Mouse (Mus musculus) midbrain, embryonic 14.5 days (tissue): ENCODE data around the gene Apopt1. TPM values are rescaled to one million over a fixed set of nuclear protein-coding genes. Genes with fewer than 3 reads are reported as not detected.

Source experiments
- ATAC-seq: fragments of 200-750 bp; cut with Nextera tagmentation; 2 replicates; pipeline ENCODE4 v1.8.0; 2017; ENCODE audit warnings: moderate number of reproducible peaks, moderate library complexity; ENCODE audit not compliant: low FRiP score, low TSS enrichment
- DNase-seq: peaks from one replicate; pipeline ENCODE4 v3.0.0-alpha.2; 2015
- H3K27ac ChIP-seq: fragments of 300-500 bp; sonication (generic); replicated peaks from 2 replicates; pipeline ENCODE4 v1.5.1; 2014; ENCODE audit warnings: mild to moderate bottlenecking, low read depth, low read length, moderate library complexity
- H3K27me3 ChIP-seq: fragments of 300-500 bp; sonication (generic); 2 replicates; pipeline ENCODE4 v1.6.1; 2014; ENCODE audit warnings: low read length, control low read depth, mixed read lengths; ENCODE audit not compliant: control insufficient read depth, insufficient read depth
- H3K36me3 ChIP-seq: fragments of 300-500 bp; sonication (generic); 2 replicates; pipeline ENCODE4 v1.6.1; 2014; ENCODE audit warnings: low read length, control low read depth; ENCODE audit not compliant: control insufficient read depth, insufficient read depth
- H3K4me1 ChIP-seq: fragments of 300-500 bp; sonication (generic); 2 replicates; pipeline ENCODE4 v1.6.1; 2014; ENCODE audit warnings: mild to moderate bottlenecking, antibody characterized with exemption, low read length, control low read depth; ENCODE audit not compliant: control insufficient read depth, insufficient read depth
- H3K4me2 ChIP-seq: fragments of 300-500 bp; sonication (generic); 2 replicates; pipeline ENCODE4 v1.6.1; 2014; ENCODE audit warnings: mild to moderate bottlenecking, low read length, moderate library complexity
- H3K4me3 ChIP-seq: fragments of 300-500 bp; sonication (generic); replicated peaks from 2 replicates; pipeline ENCODE4 v1.5.1; 2014; ENCODE audit warnings: low read depth, low read length
- H3K9ac ChIP-seq: fragments of 300-500 bp; sonication (generic); replicated peaks from 2 replicates; pipeline ENCODE4 v1.6.1; 2014; ENCODE audit warnings: mild to moderate bottlenecking, low read length, moderate library complexity
- H3K9me3 ChIP-seq: fragments of 300-500 bp; sonication (generic); 2 replicates; pipeline ENCODE4 v1.6.1; 2016; ENCODE audit warnings: low read length, control low read depth, mixed read lengths; ENCODE audit not compliant: control insufficient read depth
- WGBS: fragments of 180-500 bp; shearing (Covaris S2); extraction: QIAGEN DNeasy Blood & Tissue Kit; methylation state at CpG from one replicate; pipeline ENCODE4 v1.1.7; 2014; 5-methylcytosine and 5-hydroxymethylcytosine counted together
- polyA plus RNA-seq: library from polyadenylated mRNA; unstranded; fragments of >200 nt; fragmentation: Nextera tagmentation; extraction: Ambion mirVana; gene quantifications from 2 replicates; pipeline ENCODE4 v1.2.1, GENCODE M21; 2014

Apopt1 gene
- polyA plus RNA-seq, 1 experiment from 2014 or later: 57.6 TPM

GRCm38 (mm10) chr12:111759176-111760061, 46.4 kb downstream of the Apopt1 start:
- peak overlapping the region; percentile 95 for H3K4me3 ChIP-seq
- DNase-seq: peak; percentile 66
- H3K27me3 ChIP-seq: no peaks in the 10 kb centered on the region
- peaks cover 12% of the 10 kb centered on the region for H3K36me3 ChIP-seq
- ATAC-seq: peak; percentile 64
- under 1% methylated on average over 35 of the region's 35 CpGs for WGBS
- peak overlapping the region; percentile 99 for H3K4me2 ChIP-seq
- H3K9me3 ChIP-seq: no peaks in the 10 kb centered on the region
- peak overlapping the region; percentile 97 for H3K27ac ChIP-seq
- H3K9ac ChIP-seq: peak overlapping the region; percentile 98
- H3K4me1 ChIP-seq: peaks cover 24% of the 10 kb centered on the region

DNA sequence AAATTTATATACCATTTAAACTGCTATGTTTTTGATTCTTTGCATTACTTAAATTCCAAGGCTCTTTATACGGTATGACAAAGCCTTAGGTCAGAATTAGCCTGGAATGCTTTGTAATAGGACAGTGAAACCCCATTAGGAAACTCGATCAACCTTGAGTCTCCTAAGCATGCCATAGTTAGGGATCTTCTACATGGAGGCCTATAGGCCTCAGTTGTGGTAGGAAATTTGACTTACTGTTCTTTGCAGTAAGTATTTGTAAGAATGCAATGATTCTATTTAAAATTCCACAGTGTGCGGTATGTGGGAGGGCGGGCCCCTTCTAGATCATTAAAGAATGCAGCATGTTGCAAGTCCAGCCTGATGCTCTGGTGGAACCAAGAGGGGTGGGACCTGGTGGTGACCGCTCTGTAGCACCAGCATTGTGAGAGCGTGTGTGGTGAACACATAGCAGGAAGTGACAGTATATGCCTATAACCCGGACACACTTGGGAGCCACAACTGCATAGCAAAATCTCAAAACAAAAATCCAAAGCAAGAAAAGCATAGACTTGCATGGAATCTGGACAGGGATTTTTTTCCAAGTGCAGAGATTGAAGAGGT, 47.3 kb downstream of the Apopt1 start:
- Histone ChIP-seq H3K4me2 (peak overlapping the region; percentile 99), H3K36me3 (peaks cover 12% of the 10 kb centered on the region), H3K9me3 (no peaks in the 10 kb centered on the region), H3K4me1 (peaks cover 24% of the 10 kb centered on the region), H3K27ac (0 out of 2 replicates have a peak overlapping the region, but pooled peaks have one; percentile 97), H3K27me3 (no peaks in the 10 kb centered on the region), H3K4me3 (peak overlapping the region; percentile 95), H3K9ac (peak overlapping the region; percentile 98)
- ATAC-seq: no peak
- 68% methylated on average over 7 of the region's 7 CpGs for WGBS
- no peak for DNase-seq

GRCm38 (mm10) chr12:111762620-111763280, 49.7 kb downstream of the Apopt1 start:
- peaks cover 12% of the 10 kb centered on the region for H3K36me3 ChIP-seq
- ATAC-seq: no peak
- H3K9ac ChIP-seq: no peak overlapping the region
- no peak for DNase-seq
- no peaks in the 10 kb centered on the region for H3K9me3 ChIP-seq
- H3K4me1 ChIP-seq: peaks cover 39% of the 10 kb centered on the region
- H3K27me3 ChIP-seq: no peaks in the 10 kb centered on the region
- H3K4me3 ChIP-seq: no peak overlapping the region
- 92% methylated on average over 13 of the region's 13 CpGs for WGBS
- H3K27ac ChIP-seq: no peak overlapping the region
- H3K4me2 ChIP-seq: no peak overlapping the region

DNA sequence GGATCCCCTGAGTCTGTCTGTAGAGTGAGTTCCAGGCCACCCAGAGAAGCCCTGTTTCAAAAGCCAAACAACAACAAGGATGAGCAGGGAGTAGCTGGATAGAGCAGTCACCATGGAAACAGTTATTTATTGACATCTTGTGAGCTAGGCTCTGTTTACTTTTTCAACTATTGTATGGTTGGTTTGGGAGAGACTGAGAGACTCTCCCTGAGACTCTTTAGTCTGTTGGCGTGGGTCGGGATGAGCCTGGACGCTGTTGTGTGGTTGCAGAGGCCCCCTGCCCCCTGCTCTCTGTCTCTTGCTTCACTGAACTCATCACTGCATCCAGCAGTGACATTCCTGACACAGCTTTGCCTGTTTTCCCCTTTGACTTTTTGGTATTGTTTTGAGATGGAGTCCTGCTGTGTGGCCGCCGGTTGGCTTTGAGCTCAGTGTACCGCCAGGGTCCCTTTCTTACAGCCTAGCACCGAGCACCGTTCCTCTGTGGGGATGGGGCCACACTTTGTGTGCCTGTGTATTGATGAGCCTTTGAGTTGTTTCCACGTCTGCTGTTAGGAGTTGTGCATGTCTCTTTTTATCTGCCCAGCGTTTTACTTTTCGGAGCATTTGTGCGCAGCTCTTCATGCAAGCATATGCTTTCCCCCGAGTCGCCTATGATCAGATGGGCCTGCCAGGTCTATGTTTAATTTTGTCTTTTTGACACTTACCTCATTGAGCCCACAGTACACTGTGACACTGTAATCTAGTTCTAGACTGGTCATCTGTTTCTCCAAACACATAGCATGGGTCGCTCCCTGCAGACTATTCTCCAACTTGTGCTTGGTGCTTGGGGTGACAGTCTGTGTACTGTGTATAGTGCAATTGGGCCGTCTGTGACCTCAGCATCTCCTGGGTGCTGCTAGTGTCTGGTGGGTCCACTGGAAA, 53.5 kb downstream of the Apopt1 start:
- 20% methylated on average over 16 of the region's 16 CpGs for WGBS

DNA sequence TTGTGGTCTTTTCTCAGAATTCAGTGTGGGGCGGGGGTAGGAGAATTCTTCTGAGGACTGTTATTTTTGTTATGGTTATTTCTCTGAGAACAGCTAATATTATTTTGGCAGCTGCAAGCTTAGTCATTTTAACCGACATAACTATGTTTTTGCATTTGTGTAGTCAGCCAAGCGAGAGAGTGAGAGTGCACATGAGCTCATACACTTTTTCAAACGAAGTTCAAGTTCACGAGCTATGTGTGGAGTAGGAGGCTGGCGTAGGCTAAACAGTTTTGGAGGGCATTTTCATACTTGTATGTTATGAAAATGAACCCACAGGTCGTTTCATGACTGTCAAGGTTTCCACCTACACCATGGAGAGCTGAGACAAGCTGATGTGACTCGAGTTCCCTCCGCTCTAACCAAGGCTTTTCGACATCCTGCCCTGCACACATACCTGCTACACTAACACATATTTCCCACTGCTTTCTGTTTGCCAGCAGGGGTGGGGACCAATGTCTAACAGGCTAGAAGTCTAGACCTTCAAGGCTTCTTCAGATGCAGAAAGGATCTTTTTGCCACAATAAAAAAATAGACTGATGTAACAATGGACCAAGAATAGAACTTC, 55.4 kb downstream of the Apopt1 start:
- 93% methylated on average over 10 of the region's 10 CpGs for WGBS
- no peak overlapping the region for H3K4me3 ChIP-seq
- H3K9me3 ChIP-seq: no peaks in the 10 kb centered on the region
- DNase-seq: no peak
- no peaks in the 10 kb centered on the region for H3K27me3 ChIP-seq
- no peak for ATAC-seq
- no peak overlapping the region for H3K9ac ChIP-seq
- H3K4me1 ChIP-seq: peaks cover 16% of the 10 kb centered on the region
- H3K36me3 ChIP-seq: peaks cover 22% of the 10 kb centered on the region
- no peak overlapping the region for H3K4me2 ChIP-seq
- H3K27ac ChIP-seq: no peak overlapping the region

More for the DNA sequence above, 53.5 kb downstream of the Apopt1 start:
- DNase-seq (peak; percentile 18), ATAC-seq (no peak)
- Histone ChIP-seq H3K36me3 (peaks cover 15% of the 10 kb centered on the region), H3K27ac (no peak overlapping the region), H3K27me3 (no peaks in the 10 kb centered on the region), H3K4me3 (no peak overlapping the region), H3K9ac (peak overlapping the region; percentile 31; the same call in 1 of the 2 replicates), H3K4me1 (peaks cover 19% of the 10 kb centered on the region), H3K4me2 (peak overlapping the region; percentile 26), H3K9me3 (no peaks in the 10 kb centered on the region)

DNA sequence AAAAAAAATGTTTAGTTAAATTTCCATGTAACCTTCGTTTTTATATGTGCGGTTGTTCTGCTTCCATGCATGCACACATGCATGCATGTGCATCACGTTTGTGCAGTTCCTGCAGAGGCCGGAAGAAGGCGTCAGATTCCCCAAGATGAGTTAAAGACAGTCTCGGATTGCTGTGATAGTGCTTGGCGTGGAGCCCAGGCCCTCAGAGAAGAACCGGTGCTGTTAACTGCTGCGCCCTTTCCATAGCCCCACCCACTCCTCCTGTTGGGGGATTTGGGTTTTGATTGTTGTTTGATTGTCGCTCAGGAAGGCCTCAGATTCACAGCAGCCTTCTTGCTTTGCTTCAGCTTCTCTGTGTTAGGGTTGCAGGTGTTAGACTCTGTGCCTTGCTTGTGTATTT, 56.2 kb downstream of the Apopt1 start:
- Histone ChIP-seq H3K4me3 (no peak overlapping the region), H3K4me1 (peaks cover 16% of the 10 kb centered on the region), H3K27ac (no peak overlapping the region), H3K9ac (no peak overlapping the region), H3K9me3 (no peaks in the 10 kb centered on the region), H3K36me3 (peaks cover 27% of the 10 kb centered on the region), H3K4me2 (no peak overlapping the region), H3K27me3 (no peaks in the 10 kb centered on the region)
- DNase-seq (peak; percentile 72), ATAC-seq (no peak)
- WGBS: 29% methylated on average over 10 of the region's 10 CpGs

DNA sequence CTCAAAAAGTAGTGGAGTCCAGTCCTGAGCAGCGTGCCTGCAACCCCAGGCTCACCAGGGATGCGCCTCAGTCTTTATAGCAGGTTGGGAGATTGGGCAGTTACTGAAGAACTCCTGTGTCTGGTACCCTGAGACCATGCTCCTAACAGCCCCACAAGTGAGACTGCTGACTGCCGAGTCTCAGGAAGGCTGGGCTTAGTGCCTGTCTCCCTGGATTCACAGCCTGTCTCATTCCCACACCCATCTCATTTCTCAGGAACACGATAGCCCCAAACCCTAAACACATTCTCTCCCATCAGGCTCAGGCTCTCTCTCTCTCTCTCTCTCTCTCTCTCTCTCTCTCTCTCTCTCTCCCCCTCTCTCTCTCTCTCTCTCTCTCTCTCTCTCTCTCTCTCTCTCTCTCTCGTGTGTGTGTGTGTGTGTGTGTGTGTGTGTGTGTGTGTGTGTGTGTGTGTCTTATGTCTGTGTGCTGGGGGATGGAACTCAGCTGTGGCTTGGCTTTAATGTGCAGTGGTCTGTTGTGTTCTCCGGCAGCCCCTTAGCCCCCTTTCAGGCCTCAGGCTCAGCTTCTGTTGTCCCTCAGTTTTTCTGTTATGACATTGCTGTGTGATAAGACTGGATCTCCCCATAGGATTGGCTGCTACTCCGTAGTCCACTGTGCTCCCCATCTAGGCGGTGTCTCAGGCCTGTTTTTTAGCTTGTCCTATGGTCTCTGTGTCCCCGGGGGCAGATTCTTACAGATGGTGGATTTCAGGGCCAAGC, 56.9 kb downstream of the Apopt1 start:
- Histone ChIP-seq H3K27me3 (no peaks in the 10 kb centered on the region), H3K4me3 (no peak overlapping the region), H3K9me3 (no peaks in the 10 kb centered on the region), H3K9ac (no peak overlapping the region), H3K4me2 (no peak overlapping the region), H3K27ac (no peak overlapping the region; the same call in none of the 2 replicates), H3K4me1 (peaks cover 16% of the 10 kb centered on the region), H3K36me3 (peaks cover 34% of the 10 kb centered on the region)
- DNase-seq (no peak), ATAC-seq (no peak)
- 41% methylated on average over 9 of the region's 9 CpGs for WGBS
